Mouse (Mus musculus): ENCODE data around the gene Upk3bl.

Gene Upk3bl

DNA sequence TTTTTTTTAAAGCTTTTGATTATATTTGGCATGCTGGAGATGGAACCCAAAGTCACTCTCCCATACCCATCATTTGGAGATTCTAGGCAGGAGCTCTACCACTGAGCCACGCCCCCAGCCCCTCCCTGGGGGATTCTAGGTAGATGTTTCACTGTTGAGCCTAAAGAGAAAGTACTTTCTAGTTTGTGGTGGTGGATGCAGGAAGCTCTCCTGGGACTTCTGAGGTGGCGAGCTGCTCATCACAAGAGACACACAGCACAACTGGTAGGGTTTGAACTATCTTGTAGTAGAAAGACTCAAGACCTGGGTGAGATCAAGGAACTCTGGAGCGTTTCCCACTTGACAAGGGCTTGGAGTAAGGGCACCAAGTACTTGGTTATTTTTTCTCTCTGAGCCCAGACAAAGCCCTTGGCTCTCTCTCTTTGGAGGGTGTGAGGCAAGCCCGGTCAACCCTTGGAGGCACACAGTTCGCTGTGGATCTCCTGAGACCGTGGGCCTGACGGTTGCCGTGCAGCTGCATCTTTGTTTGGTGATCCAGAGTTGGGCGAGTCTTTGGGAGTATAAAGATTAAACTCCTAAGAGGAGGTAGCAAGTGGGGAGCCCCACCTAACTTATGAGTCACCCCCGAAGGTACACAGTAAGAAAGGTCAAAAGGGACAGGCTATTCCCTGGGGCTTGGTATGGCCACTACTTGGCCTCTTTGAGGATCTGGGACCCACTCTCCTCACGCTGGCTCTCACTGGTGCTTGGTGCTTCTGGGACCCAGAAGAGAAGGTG is at the start of gene Upk3bl:
TSS of gene Upk3bl (plus strand) at position 192 of the 777 bp plus-strand sequence.
- DNase-seq, result no peak

GRCm38 (mm10) chr5:136004537-136004936 is 49.8 kb upstream of the Upk3bl start:
- no peak for DNase-seq

DNA sequence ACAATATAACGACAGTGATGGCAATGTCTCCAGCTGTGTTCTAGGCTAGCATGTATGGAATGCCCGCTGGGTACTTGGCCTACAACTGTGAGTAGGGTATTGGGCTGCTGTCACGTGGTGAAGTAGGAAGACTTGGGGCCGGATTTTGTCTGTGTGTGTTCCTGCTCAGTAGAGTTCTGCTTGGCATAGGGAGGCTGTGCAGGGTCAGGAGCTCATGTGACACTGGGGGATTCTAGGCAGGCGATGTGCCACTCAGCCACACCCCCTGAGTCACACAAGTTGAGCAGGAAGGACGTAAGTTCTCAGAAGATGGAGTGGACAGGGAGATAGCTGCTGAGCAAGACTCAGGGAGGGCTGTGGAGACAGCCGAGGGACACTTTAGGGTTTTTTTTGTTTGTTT is 46.5 kb upstream of the Upk3bl start:
- DNase-seq, result no peak

DNA sequence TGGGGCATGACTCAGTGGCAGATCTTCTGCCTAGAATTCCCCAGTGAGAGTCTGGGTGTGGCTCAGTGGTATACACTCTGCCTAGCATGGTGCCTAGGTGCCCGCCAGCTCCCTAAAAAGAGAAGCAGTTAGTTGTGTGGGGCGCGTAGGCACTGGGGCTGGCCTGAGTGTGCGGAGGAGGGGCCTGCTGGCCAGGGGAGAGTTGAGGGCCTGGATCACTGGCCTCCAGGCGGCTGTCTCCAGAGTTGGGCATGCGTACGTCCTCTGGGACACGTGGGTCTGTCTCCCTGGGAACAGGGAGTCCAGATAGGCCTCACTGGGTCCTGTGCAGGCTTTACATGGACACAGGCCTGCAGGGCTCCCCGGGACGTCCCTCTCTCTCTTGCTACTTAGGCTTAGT is 39.4 kb upstream of the Upk3bl start:
- DNase-seq, result peak; percentile 35 to 49

GRCm38 (mm10) chr5:136015586-136015985 is 38.7 kb upstream of the Upk3bl start:
- peak in 1 of 2 experiments; percentile 12 for DNase-seq

DNA sequence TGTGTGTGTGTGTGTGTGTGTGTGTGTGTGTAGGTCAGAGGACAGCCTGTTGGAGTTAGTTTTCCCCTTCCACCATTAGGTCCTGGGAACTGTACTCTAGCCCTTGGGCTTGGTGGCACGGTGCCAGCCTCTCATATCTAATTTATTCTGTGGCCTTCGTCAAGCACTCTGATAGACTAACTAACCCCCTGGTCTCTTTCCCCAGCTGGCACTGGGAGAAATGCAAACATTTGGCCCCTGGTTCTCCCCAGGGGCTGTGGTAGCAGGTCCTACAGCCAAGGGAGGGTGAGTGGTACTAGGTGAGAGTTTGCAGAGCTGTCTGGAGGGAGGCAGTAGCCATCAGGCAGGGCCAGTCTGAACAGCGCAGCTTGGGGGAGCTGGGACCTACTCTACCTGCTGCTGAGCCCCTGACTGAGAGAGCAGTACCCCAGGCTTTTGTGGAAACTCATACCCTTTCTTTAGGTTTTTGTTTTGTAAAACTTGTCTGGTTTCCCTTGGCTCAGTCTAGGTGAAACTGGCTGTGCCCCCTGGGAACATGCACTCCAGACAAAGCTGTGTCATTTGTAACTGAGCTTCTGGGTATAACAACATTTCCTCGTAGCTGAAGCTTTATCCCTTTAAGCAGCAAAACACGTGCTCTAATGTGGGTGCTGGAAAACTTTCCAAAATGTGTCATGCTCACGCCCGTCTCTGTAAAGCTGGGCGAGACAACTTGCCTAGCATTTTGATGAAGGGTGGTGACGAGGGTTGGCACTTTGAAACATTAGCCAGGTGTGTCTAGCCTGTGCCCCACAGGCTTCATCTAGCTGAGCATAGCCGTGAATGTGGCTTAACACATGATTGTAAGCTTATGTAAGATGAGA is 38.0 kb upstream of the Upk3bl start:
- DNase-seq, result peak; percentile 54 to 60

GRCm38 (mm10) chr5:136017262-136017661 is 37.0 kb upstream of the Upk3bl start:
- DNase-seq, result no peak

DNA sequence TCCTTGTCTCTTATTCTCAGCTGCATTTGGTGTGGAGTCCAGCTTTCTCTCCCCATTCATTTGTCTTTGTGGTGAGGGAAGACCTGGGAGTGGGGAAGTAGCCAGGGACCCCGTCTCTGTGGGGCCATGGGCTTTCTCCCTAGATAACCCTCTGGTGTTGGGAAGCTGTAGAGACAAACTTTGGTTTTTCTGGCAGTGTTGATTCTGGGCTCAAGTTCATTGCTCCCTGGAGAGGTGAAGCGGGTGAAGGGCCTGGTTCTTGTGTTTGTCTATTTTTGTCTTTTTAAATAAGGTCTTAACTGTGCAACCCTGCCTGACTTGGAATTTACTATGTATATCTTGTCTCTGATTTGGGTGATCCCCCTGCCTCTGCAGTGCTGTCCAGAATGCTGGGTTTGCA is 35.6 kb upstream of the Upk3bl start:
- DNase-seq, result no peak

- no peak for DNase-seq
These were observed 34.4 kb upstream of the Upk3bl start for GRCm38 (mm10) chr5:136019907-136020306.

DNA sequence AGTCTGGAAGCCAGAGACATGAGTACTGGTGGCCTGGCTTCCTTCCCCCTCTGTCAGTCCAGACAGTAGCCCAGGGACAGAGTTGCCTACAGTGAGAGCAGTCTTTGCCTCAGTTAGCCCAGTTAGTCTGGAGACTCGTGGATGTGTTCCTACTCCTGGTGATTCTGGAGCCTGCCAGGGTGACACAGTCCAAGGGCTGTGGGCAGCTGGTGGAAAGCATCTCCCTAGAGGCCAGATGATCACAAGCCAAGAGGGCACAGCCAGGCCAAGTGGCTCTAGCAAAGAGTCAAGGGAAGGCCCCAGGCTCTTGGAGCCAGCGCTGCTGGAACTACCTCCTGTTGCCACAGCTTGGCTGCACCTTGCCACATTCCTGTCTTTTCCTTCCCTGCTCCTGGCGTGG is 28.6 kb upstream of the Upk3bl start:
- no peak for DNase-seq

GRCm38 (mm10) chr5:136026859-136027258 is 27.4 kb upstream of the Upk3bl start:
- no peak for DNase-seq

DNA sequence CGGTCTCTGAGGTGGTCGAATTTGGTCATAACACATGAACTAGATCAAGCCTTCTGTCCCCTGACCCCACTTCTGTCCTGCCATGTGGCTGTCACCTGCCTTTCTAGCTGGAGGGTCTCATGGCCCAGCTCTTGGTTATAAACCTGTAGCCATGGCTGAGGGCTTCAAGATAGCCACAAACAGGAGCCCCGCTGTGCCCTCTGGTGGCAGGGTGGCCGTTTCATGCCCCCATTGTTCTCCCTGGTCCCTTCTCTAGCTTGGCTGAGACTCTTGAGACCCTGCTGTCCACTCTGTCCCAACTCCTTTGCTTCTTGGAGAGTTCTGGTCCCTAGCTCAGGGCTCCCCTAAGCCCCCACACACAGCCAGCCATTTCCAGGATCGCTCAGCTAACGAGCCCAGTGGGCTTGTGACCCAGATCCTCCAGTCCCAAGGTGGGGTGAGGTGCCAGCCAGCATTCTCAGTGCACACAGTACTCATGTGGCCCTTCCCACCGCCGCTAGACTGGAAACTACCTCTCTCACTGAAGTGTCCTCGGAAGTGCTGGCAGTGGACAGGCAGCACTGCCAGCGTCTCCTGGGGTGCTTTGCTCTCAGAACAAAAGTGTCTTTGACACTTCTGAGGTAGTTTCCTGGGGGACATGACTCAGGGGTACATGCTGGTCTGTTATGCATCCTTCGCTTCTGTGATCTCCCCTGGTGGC is 26.5 kb upstream of the Upk3bl start:
- DNase-seq, result no peak

DNA sequence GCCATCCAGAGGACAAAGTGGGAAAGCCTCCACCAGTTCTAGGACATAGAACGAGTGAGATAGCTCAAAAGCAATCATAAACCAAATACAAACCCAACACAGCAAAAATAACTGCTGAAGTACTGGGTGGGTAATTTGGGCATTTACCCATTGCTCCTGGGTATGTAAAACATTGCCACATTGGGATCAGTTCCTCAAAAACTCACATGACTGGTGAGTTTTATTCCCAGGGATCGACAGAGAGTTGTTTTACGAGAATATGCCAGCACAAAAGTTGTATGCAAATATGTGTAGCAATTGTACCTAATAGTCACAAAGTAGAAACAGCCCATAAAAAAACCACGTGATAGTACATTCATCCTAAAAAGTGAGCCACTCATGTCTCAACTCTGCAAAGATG is 19.4 kb upstream of the Upk3bl start:
- DNase-seq, result no peak

GRCm38 (mm10) chr5:136035285-136035684 is 19.0 kb upstream of the Upk3bl start:
- no peak for DNase-seq

DNA sequence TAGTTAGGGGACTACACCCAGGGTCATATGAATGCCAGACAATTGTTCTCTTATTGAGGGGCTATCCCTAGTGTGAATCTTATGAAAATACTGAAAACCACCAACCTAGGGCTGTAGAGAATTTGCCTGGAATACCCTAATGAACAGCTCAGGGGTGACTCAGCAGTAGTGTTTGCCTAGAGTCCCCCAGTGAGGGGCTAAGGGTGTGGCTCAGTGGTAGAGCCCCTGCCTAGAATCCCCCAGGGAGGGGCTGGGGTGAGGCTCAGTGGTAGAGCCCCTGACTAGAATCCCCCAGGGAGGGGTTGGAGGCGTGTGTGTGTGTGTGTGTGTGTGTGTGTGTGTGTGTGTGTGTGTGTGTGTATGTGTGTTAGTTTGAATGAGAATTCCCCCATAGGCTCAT is 17.6 kb upstream of the Upk3bl start:
- no peak for DNase-seq

- no peak for DNase-seq
These were observed 15.8 kb upstream of the Upk3bl start, which contains the start of gene Upk3b for GRCm38 (mm10) chr5:136038258-136039214. TSS of gene Upk3b (plus strand) at chr5:136038496.

GRCm38 (mm10) chr5:136040210-136040609 is 14.1 kb upstream of the Upk3bl start:
- DNase-seq, result no peak

GRCm38 (mm10) chr5:136041260-136041659 is 13.0 kb upstream of the Upk3bl start:
- DNase-seq, result no peak

GRCm38 (mm10) chr5:136041666-136042065 is 12.6 kb upstream of the Upk3bl start:
- no peak for DNase-seq

DNA sequence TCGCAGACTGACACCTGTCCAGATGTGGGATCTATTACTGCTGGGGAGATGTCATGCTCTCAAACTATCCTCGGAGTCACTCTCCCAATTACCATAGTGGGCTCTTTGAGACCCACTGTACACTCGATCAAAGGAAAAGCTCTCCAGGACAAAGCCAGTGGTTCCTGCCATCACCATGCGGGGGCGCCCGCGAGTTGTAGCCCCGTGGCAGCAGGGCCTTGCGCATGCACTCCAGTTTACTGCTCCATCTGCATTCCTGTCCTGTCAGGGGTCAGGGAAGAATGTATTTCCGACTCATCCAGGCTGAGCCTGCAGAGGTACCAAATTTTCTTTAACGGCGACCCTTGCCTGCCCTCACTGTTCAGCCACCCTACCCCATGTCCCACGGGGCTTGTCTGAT is 9.4 kb upstream of the Upk3bl start:
- DNase-seq, result no peak

- peak in 1 of 2 experiments; percentile 34 for DNase-seq
These were observed 8.9 kb upstream of the Upk3bl start for GRCm38 (mm10) chr5:136045408-136045807.

DNA sequence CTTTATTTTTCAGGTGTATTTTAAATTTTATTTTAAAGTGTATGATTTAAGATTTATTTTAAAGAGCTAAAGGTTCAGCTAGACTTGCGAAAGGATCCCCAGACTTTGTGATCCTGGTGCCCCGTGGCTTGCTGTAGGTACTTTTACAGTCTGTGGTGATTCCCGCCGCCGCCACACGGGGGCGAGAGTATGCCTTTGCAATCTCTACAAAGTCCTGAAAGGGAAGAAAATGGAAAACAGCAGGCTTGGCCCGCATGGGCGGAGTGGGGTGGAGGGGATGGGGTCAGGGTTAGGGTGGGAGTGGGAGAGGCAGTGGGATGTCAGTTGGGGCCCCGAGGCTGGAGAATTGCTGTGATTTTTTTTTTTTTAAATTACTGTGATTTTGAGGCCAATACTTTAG is 8.3 kb upstream of the Upk3bl start:
- DNase-seq, result peak; percentile 75 to 92
